Mouse (Mus musculus): Measurements from ENCODE around the gene Gm38392. TPM values are rescaled to one million over a fixed set of nuclear protein-coding genes. Genes with fewer than 3 reads are reported as not detected.
A peak's percentile ranks its signal among the peaks of the same experiment; 100 is the strongest.

Gm38392 gene
- not detected in 2 replicates for polyA plus RNA-seq (2014; fragmentation: Nextera tagmentation; extraction: Ambion mirVana)

DNA sequence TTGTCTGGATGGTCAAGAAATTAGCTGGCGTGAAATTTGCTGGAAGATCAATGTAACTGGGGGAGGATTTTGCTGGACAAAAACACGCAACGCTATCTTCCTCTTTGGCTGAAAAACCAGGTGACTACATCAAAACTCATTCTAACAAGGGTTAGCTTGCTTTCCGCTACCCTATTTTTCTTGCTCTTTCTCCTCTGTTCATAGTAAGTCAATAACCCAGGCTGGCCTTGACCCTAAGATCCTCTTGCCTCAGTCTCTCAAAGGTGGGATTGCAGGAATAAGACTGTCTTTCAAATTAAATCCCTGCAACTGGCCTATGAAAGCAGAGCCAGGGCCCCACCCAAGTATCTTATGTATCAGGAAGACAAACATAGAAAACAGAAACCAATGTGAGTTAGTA lies at the start of gene Gm38392:
Gm38392 (minus strand) TSS at position 101 of the 400 bp plus-strand sequence.
- Histone ChIP-seq H3K9ac (ENCODE audit: low read length) (no peak within 1 kb of the TSS), H3K4me1 (ENCODE audit: control insufficient read depth, insufficient read depth, low read length) (no peaks in the 10 kb centered on the region), H3K36me3 (ENCODE audit: control insufficient read depth, insufficient read depth, low read length) (no peaks in the 10 kb centered on the region), H3K9me3 (ENCODE audit: control insufficient read depth, low read length) (no peaks in the 10 kb centered on the region), H3K4me2 (ENCODE audit: low read depth) (no peak within 1 kb of the TSS), H3K27ac (ENCODE audit: low read depth, low read length) (no peak within 1 kb of the TSS), H3K4me3 (ENCODE audit: low read depth, low read length) (no peak within 1 kb of the TSS), H3K27me3 (ENCODE audit: control insufficient read depth, insufficient read depth, low read length) (no peaks in the 10 kb centered on the region)
- DNase-seq (ENCODE audit: low spot score) (no peak), ATAC-seq (ENCODE audit: insufficient read depth, low FRiP score, low TSS enrichment) (no peak)
- WGBS: 97% methylated on average over 4 of the region's 4 CpGs

DNA sequence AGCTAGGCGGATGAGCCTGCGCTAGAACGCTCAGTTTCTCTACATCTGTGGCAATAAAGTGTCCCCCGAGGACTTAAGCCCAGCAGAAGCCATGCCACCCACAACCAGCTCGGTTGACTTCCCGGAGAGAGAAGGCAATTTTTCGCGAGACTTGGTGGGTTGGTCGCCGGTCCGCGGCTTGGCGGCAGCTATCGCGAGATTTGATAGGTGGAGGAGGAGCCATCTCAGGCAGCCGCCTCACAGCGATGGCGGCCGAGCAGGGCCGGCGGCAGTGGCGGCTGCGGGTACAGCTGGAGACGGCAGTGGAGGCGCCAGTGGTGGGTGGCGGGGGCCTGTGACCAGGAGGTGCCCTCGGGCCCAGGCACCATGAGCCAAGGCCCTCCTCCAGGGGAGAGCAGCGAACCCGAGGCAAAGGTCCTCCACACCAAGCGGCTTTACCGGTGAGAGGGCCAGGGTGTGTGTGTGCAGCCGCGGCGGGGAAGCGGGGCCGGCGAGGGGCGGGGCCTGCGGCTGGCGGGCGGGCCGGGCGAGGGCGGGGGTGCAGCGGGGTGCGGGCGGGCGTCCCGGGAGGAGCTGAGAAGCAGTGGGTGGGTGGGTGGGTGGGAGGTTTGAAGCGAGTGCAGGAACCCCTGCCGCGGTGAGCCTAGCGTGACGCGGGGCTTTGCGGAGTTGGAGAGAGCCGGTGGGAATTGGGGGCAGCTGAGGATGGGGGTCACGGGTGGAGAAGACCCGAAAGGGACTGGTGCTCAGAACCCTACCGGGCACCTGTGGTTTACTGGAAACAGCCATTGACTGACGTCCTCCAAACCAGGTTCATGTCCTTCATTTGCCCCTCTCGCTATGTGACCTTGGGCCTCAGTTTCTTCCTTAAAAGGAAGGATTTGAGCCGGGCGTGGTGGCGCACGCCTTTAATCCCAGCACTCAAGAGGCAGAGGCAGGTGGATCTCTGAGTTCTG lies 49.3 kb upstream of the Gm38392 start, which contains the start of the genes Tmem79 and Smg5:
Tmem79 (minus strand) TSS at position 91 of the 956 bp plus-strand sequence.
Smg5 (plus strand) TSS at position 203 of the 956 bp plus-strand sequence.
- Histone ChIP-seq H3K27me3 (ENCODE audit: control insufficient read depth, insufficient read depth, low read length) (no peaks in the 10 kb centered on the region), H3K4me3 (ENCODE audit: low read depth, low read length) (peak within 1 kb of the TSS; percentile 63), H3K36me3 (ENCODE audit: control insufficient read depth, insufficient read depth, low read length) (no peaks in the 10 kb centered on the region), H3K9ac (ENCODE audit: low read length) (peak within 1 kb of the TSS; percentile 80), H3K27ac (ENCODE audit: low read depth, low read length) (peak within 1 kb of the TSS; percentile 67), H3K4me1 (ENCODE audit: control insufficient read depth, insufficient read depth, low read length) (peaks cover 10% of the 10 kb centered on the region; the same call in 1 of the 2 replicates), H3K9me3 (ENCODE audit: control insufficient read depth, low read length) (no peaks in the 10 kb centered on the region), H3K4me2 (ENCODE audit: low read depth) (peak within 1 kb of the TSS; percentile 65)
- WGBS: 2% methylated on average over 46 of the region's 66 CpGs
- ATAC-seq (ENCODE audit: insufficient read depth, low FRiP score, low TSS enrichment) (peak; percentile 92), DNase-seq (ENCODE audit: low spot score) (peak; percentile 94)

DNA sequence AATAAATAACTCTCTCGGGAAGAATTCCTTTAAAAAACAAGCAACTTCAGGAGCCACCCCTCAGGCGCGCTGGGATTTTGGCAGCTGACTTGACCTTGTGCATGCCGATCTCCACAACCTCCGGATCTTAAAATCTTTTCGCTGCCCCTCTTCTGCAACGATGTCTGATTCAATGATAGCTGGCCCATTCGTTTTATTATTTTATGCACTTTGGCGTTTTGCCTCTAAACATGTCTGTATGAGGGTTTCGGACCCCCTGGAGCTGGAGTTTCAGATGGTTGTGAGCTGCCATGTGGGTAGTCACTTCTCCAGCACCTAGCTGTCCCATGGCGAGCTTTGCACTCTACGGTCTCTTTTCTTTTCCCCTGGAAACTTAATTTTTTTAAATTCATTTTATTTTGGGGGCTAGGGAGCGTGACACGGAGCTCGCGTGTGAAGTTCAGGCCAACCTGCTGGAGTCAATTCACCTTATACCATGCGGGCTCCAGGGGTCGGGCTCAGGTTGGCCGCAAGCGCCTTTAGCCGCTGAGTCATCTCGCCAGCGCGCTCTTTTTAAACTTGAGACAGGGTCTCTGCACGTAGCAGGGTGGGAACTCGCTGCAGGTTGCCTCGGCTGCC lies 48.5 kb upstream of the Gm38392 start:
- H3K9me3 ChIP-seq (ENCODE audit: control insufficient read depth, low read length): no peaks in the 10 kb centered on the region
- H3K36me3 ChIP-seq (ENCODE audit: control insufficient read depth, insufficient read depth, low read length): no peaks in the 10 kb centered on the region
- H3K27ac ChIP-seq (ENCODE audit: low read depth, low read length): peak overlapping the region; percentile 67
- H3K4me2 ChIP-seq (ENCODE audit: low read depth): peak overlapping the region; percentile 65
- H3K4me1 ChIP-seq (ENCODE audit: control insufficient read depth, insufficient read depth, low read length): peaks cover 10% of the 10 kb centered on the region; the same call in 1 of the 2 replicates
- H3K27me3 ChIP-seq (ENCODE audit: control insufficient read depth, insufficient read depth, low read length): no peaks in the 10 kb centered on the region
- peak overlapping the region; percentile 80 for H3K9ac ChIP-seq (ENCODE audit: low read length)
- ATAC-seq (ENCODE audit: insufficient read depth, low FRiP score, low TSS enrichment) (peak; percentile 51), DNase-seq (ENCODE audit: low spot score) (no peak)
- WGBS: 1% methylated on average over 27 of the region's 27 CpGs
- H3K4me3 ChIP-seq (ENCODE audit: low read depth, low read length): peak overlapping the region; percentile 63

DNA sequence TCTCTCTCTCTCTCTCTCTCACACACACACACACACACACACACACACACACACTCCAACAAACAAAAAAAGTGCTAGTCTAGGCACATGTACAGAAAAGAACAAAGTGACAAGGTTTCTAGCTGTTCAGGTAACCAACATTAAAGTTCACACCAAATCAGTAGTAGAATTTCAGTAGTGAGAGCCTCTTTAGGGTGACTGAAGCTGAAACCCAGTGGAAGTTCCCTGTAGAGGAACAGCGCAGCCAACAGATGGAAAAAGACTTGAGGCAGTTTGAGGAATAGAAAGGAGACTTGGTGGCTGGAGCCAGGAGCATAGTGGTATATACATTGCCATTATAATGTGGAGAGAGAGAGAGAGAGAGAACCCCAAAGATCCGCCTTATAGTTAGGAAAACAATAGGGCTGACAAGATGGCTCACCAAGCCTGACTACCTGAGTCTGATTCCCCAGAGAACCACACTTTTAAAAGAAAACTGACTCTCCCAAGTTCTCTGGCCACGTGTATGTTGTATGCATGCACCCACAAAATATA lies 48.0 kb upstream of the Gm38392 start:
- 36% methylated on average over 3 of the region's 3 CpGs for WGBS
- no peak overlapping the region for H3K27ac ChIP-seq (ENCODE audit: low read depth, low read length)

DNA sequence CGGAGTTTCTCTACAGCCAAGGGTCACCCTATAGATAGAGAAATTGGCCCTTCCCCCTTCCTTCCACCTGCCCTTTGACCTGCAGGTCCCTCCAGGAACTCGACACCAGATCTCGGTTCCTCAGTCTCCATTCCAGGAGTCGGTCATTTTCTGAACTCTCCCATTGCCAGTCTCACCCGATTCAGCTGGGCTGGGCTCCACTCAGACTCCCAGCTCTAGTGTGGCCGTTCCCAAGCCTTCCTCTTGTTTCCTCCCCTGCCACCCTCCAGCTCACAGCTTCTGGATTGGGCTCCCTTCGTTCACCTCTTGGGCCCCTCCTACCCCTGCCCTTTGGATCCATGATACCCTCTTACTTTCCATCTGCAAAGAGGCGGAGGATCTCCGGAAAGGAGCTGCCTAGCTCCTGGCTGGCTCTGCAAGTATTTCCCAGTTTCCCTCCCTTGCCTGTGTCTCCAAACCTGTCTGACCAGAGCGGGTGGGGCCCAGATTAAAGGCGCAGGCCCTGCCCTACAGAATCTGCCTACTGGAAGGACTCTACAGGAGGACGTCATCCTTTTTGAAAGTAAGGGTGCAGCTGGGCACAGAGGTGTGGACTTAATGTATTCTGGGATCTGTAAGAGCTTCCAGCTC lies 47.1 kb upstream of the Gm38392 start:
- no peak overlapping the region for H3K9ac ChIP-seq (ENCODE audit: low read length)
- no peak for ATAC-seq (ENCODE audit: insufficient read depth, low FRiP score, low TSS enrichment)

More for the DNA sequence above, 48.0 kb upstream of the Gm38392 start:
- Histone ChIP-seq H3K4me3 (ENCODE audit: low read depth, low read length) (peak overlapping the region; percentile 63), H3K9me3 (ENCODE audit: control insufficient read depth, low read length) (no peaks in the 10 kb centered on the region), H3K4me1 (ENCODE audit: control insufficient read depth, insufficient read depth, low read length) (peaks cover 10% of the 10 kb centered on the region; the same call in 1 of the 2 replicates), H3K9ac (ENCODE audit: low read length) (peak overlapping the region; percentile 80), H3K4me2 (ENCODE audit: low read depth) (peak overlapping the region; percentile 65), H3K36me3 (ENCODE audit: control insufficient read depth, insufficient read depth, low read length) (no peaks in the 10 kb centered on the region), H3K27me3 (ENCODE audit: control insufficient read depth, insufficient read depth, low read length) (no peaks in the 10 kb centered on the region)
- ATAC-seq (ENCODE audit: insufficient read depth, low FRiP score, low TSS enrichment) (no peak), DNase-seq (ENCODE audit: low spot score) (peak; percentile 6)

DNA sequence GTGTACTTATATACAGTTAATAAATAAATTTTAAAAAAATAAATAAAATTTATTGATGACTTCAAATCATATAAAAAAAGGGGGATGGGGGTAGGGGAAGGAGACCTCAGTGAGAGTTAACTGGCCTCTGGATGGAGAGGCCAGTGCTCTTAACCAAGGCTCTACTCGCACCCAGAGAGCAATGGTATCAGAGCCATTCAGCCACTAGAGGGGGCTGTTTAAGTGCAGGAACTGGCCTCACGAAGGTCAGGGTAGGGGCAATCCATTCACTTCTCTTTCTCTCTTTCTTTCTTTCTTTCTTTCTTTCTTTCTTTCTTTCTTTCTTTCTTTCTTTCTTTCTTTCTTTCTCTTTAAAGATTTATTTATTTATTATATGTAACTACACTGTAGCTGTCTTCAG lies 44.3 kb upstream of the Gm38392 start:
- no peaks in the 10 kb centered on the region for H3K27me3 ChIP-seq (ENCODE audit: control insufficient read depth, insufficient read depth, low read length)
- peaks cover 7% of the 10 kb centered on the region; the same call in 1 of the 2 replicates for H3K4me1 ChIP-seq (ENCODE audit: control insufficient read depth, insufficient read depth, low read length)
- no peak overlapping the region for H3K4me3 ChIP-seq (ENCODE audit: low read depth, low read length)
- H3K4me2 ChIP-seq (ENCODE audit: low read depth): no peak overlapping the region
- DNase-seq (ENCODE audit: low spot score) (no peak), ATAC-seq (ENCODE audit: insufficient read depth, low FRiP score, low TSS enrichment) (no peak)
- H3K9me3 ChIP-seq (ENCODE audit: control insufficient read depth, low read length): no peaks in the 10 kb centered on the region
- H3K36me3 ChIP-seq (ENCODE audit: control insufficient read depth, insufficient read depth, low read length): no peaks in the 10 kb centered on the region; the same call in 1 of the 2 replicates
- 25% methylated on average over 2 of the region's 2 CpGs for WGBS
- H3K27ac ChIP-seq (ENCODE audit: low read depth, low read length): no peak overlapping the region
- H3K9ac ChIP-seq (ENCODE audit: low read length): no peak overlapping the region

More for the DNA sequence above, 47.1 kb upstream of the Gm38392 start:
- WGBS: 53% methylated on average over 12 of the region's 12 CpGs
- Histone ChIP-seq H3K36me3 (ENCODE audit: control insufficient read depth, insufficient read depth, low read length) (no peaks in the 10 kb centered on the region; the same call in 1 of the 2 replicates), H3K27me3 (ENCODE audit: control insufficient read depth, insufficient read depth, low read length) (no peaks in the 10 kb centered on the region), H3K4me1 (ENCODE audit: control insufficient read depth, insufficient read depth, low read length) (peaks cover 10% of the 10 kb centered on the region; the same call in 1 of the 2 replicates), H3K4me3 (ENCODE audit: low read depth, low read length) (no peak overlapping the region), H3K4me2 (ENCODE audit: low read depth) (no peak overlapping the region), H3K27ac (ENCODE audit: low read depth, low read length) (no peak overlapping the region), H3K9me3 (ENCODE audit: control insufficient read depth, low read length) (no peaks in the 10 kb centered on the region)
- peak; percentile 8 for DNase-seq (ENCODE audit: low spot score)

DNA sequence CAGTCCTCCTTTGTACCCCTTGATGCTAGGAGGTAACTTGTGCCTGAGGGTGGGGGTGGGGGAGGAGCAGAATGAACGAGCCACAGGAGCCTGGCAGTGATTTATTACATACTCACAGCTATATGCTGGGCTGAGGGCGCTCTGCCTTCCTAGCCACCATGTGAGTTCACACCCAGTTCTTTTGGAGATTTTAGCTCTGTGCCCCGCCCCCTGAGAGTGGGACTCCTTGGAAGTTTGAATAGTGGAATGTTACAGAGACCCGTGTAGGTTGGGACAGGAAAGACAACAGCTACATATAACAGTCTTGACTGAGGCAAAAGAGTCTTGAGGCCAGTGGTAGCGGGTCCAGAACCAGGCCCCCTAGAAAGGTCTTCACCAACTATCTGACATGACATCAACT lies 41.9 kb upstream of the Gm38392 start:
- H3K36me3 ChIP-seq (ENCODE audit: control insufficient read depth, insufficient read depth, low read length): no peaks in the 10 kb centered on the region; the same call in 1 of the 2 replicates
- 60% methylated on average over 5 of the region's 5 CpGs for WGBS
- DNase-seq (ENCODE audit: low spot score) (no peak), ATAC-seq (ENCODE audit: insufficient read depth, low FRiP score, low TSS enrichment) (no peak)
- peaks cover 7% of the 10 kb centered on the region; the same call in 1 of the 2 replicates for H3K4me1 ChIP-seq (ENCODE audit: control insufficient read depth, insufficient read depth, low read length)
- H3K27ac ChIP-seq (ENCODE audit: low read depth, low read length): no peak overlapping the region
- no peaks in the 10 kb centered on the region for H3K9me3 ChIP-seq (ENCODE audit: control insufficient read depth, low read length)
- no peak overlapping the region for H3K4me2 ChIP-seq (ENCODE audit: low read depth)
- no peak overlapping the region for H3K9ac ChIP-seq (ENCODE audit: low read length)
- H3K27me3 ChIP-seq (ENCODE audit: control insufficient read depth, insufficient read depth, low read length): no peaks in the 10 kb centered on the region
- no peak overlapping the region for H3K4me3 ChIP-seq (ENCODE audit: low read depth, low read length)

DNA sequence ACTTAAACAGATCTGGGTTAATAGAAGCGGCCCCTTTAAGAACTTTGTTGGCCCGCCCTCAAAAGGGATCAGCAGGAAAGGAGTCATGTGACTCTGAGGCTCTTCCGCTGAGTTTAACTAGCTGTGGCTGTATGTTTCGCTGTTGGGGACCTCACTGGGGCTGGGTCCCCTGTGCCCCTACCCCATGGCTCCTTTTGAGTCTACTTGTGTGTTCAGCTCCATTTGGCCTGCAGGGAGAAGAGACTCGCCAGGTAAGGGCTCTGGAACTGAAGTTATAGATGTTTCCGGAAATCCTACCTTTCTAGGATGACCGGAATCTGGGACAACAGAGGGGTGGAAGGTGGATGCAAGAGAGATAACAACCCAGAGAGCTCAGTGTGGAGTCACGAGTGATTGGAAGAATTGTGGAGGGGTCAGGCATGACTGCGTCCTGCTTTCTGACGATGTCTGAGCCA lies 38.0 kb upstream of the Gm38392 start, which contains the start of gene Glmp:
Glmp (plus strand) TSS at position 73 of the 455 bp plus-strand sequence.
- H3K27me3 ChIP-seq (ENCODE audit: control insufficient read depth, insufficient read depth, low read length): no peaks in the 10 kb centered on the region
- ATAC-seq (ENCODE audit: insufficient read depth, low FRiP score, low TSS enrichment): 0 out of 2 replicates have a peak, but pooled peaks have one; percentile 68
- no peak within 1 kb of the TSS for H3K27ac ChIP-seq (ENCODE audit: low read depth, low read length)
- peak; percentile 56 for DNase-seq (ENCODE audit: low spot score)
- peaks cover 23% of the 10 kb centered on the region for H3K36me3 ChIP-seq (ENCODE audit: control insufficient read depth, insufficient read depth, low read length)
- peak within 1 kb of the TSS; percentile 76 for H3K4me2 ChIP-seq (ENCODE audit: low read depth)
- peaks cover 7% of the 10 kb centered on the region; the same call in 1 of the 2 replicates for H3K4me1 ChIP-seq (ENCODE audit: control insufficient read depth, insufficient read depth, low read length)
- no peaks in the 10 kb centered on the region for H3K9me3 ChIP-seq (ENCODE audit: control insufficient read depth, low read length)
- peak within 1 kb of the TSS; percentile 67 for H3K9ac ChIP-seq (ENCODE audit: low read length)
- WGBS: 3% methylated on average over 10 of the region's 10 CpGs
- peak within 1 kb of the TSS; percentile 70 for H3K4me3 ChIP-seq (ENCODE audit: low read depth, low read length)

All from neural tube, embryonic 11.5 days (tissue).